ENCODE assay signal across 7 mouse cellular contexts in genomic region chr7:83891433-83892332, GRCm38 (mm10). TPM values are rescaled to one million over a fixed set of nuclear protein-coding genes. Genes with fewer than 3 reads are reported as not detected.
DNase-seq lines count a peak whose midpoint lies in the region; ATAC-seq lines count a peak whose summit lies in the region.

No protein-coding gene starts in this region.

- H3K27me3 ChIP-seq in embryonic facial prominence, embryonic 12.5 days: no peaks in the 10 kb centered on the region
- no peaks in the 10 kb centered on the region for H3K27me3 ChIP-seq in limb, embryonic 11.5 days (ENCODE audit: control insufficient read depth, insufficient read depth, low read length)
- no peaks in the 10 kb centered on the region for H3K27me3 ChIP-seq in midbrain, embryonic 14.5 days (ENCODE audit: control insufficient read depth, insufficient read depth, low read length)

- peak overlapping the region; percentile 89 for H3K27ac ChIP-seq in embryonic facial prominence, embryonic 12.5 days
- peak overlapping the region; percentile 75 for H3K27ac ChIP-seq in limb, embryonic 11.5 days (replicated peaks; ENCODE audit: low read depth, low read length)
- peak overlapping the region; percentile 89 for H3K27ac ChIP-seq in midbrain, embryonic 14.5 days (replicated peaks; ENCODE audit: low read depth, low read length)

- H3K4me3 ChIP-seq in embryonic facial prominence, embryonic 12.5 days: peak overlapping the region; percentile 78
- H3K4me3 ChIP-seq in limb, embryonic 11.5 days (ENCODE audit: low read depth, low read length): peak overlapping the region; percentile 70
- H3K4me3 ChIP-seq in midbrain, embryonic 14.5 days (replicated peaks; ENCODE audit: low read depth, low read length): peak overlapping the region; percentile 78

- peak overlapping the region; percentile 83 for H3K9ac ChIP-seq in embryonic facial prominence, embryonic 12.5 days
- peak overlapping the region; percentile 82 for H3K9ac ChIP-seq in limb, embryonic 11.5 days (ENCODE audit: low read length)
- peak overlapping the region; percentile 83 for H3K9ac ChIP-seq in midbrain, embryonic 14.5 days (replicated peaks; ENCODE audit: low read length)

- H3K4me1 ChIP-seq in embryonic facial prominence, embryonic 12.5 days: peaks cover 11% of the 10 kb centered on the region
- peaks cover 6% of the 10 kb centered on the region; the same call in 1 of the 2 replicates for H3K4me1 ChIP-seq in limb, embryonic 11.5 days (ENCODE audit: control insufficient read depth, insufficient read depth, low read length)
- H3K4me1 ChIP-seq in midbrain, embryonic 14.5 days (ENCODE audit: control insufficient read depth, insufficient read depth, low read length): peaks cover 18% of the 10 kb centered on the region

- H3K9me3 ChIP-seq in embryonic facial prominence, embryonic 12.5 days: no peaks in the 10 kb centered on the region
- H3K9me3 ChIP-seq in limb, embryonic 11.5 days (ENCODE audit: control insufficient read depth, low read length): no peaks in the 10 kb centered on the region
- H3K9me3 ChIP-seq in midbrain, embryonic 14.5 days (ENCODE audit: control insufficient read depth, low read length): no peaks in the 10 kb centered on the region

- peak overlapping the region; percentile 78 for H3K4me2 ChIP-seq in embryonic facial prominence, embryonic 12.5 days (replicated peaks)
- H3K4me2 ChIP-seq in limb, embryonic 11.5 days (ENCODE audit: low read depth, severe bottlenecking): peak overlapping the region; percentile 51
- H3K4me2 ChIP-seq in midbrain, embryonic 14.5 days (ENCODE audit: low read length): peak overlapping the region; percentile 64

- WGBS in embryonic facial prominence, embryonic 12.5 days: 3% methylated on average over 43 of the region's 44 CpGs
- 4% methylated on average over 43 of the region's 44 CpGs for WGBS in limb, embryonic 11.5 days
- 3% methylated on average over 44 of the region's 44 CpGs for WGBS in midbrain, embryonic 14.5 days

- peak; percentile 97 for ATAC-seq in embryonic facial prominence, embryonic 12.5 days (ENCODE audit: insufficient number of reproducible peaks, insufficient read depth, low FRiP score, low TSS enrichment)
- ATAC-seq in limb, embryonic 11.5 days (ENCODE audit: insufficient number of reproducible peaks, low FRiP score, low TSS enrichment, low read depth): peak; percentile 99
- peak; percentile 95 for ATAC-seq in midbrain, embryonic 14.5 days (ENCODE audit: low FRiP score, low TSS enrichment)

- DNase-seq in adrenal gland, postnatal 25 days: peak; percentile 99
- DNase-seq in heart, adult 11 months: peak; percentile 100
- DNase-seq in kidney, adult 18-20 months: peak; percentile 100
- DNase-seq in limb, embryonic 11.5 days (ENCODE audit: low spot score): peak; percentile 99
- peak; percentile 96 for DNase-seq in midbrain, embryonic 14.5 days
- peak; percentile 100 for DNase-seq in spleen, adult 18-20 months

- peaks cover 10% of the 10 kb centered on the region for H3K36me3 ChIP-seq in embryonic facial prominence, embryonic 12.5 days
- peaks cover 3% of the 10 kb centered on the region; the same call in 1 of the 2 replicates for H3K36me3 ChIP-seq in limb, embryonic 11.5 days (ENCODE audit: control insufficient read depth, insufficient read depth, low read length)
- peaks cover 18% of the 10 kb centered on the region for H3K36me3 ChIP-seq in midbrain, embryonic 14.5 days (ENCODE audit: control insufficient read depth, insufficient read depth, low read length)

RNA-seq across cellular contexts. Expression of gene Mesd, which starts 7.4 kb away (rescaled TPM):
- total RNA-seq in adrenal gland, postnatal 25 days (2021): 80.6 and 96.9 TPM in 2 replicates
- 111 and 113 TPM in 2 replicates for polyA plus RNA-seq in embryonic facial prominence, embryonic 12.5 days (2016; fragmentation: Nextera tagmentation; extraction: Ambion mirVana)
- polyA plus RNA-seq in limb, embryonic 11.5 days (2014; fragmentation: Nextera tagmentation; extraction: Ambion mirVana): 87.0 and 89.7 TPM in 2 replicates
- 41.0 and 50.6 TPM in 2 replicates for polyA plus RNA-seq in midbrain, embryonic 14.5 days (2014; fragmentation: Nextera tagmentation; extraction: Ambion mirVana)

RNA-seq across cellular contexts. Expression of gene Tlnrd1, which starts 7.6 kb away (rescaled TPM):
- total RNA-seq in adrenal gland, postnatal 25 days (2021): 16.7 and 17.4 TPM in 2 replicates
- polyA plus RNA-seq in embryonic facial prominence, embryonic 12.5 days (2016; fragmentation: Nextera tagmentation; extraction: Ambion mirVana): 29.3 and 29.8 TPM in 2 replicates
- 22.2 and 27.2 TPM in 2 replicates for polyA plus RNA-seq in limb, embryonic 11.5 days (2014; fragmentation: Nextera tagmentation; extraction: Ambion mirVana)
- polyA plus RNA-seq in midbrain, embryonic 14.5 days (2014; fragmentation: Nextera tagmentation; extraction: Ambion mirVana): 9.2 and 11.1 TPM in 2 replicates

Comparison
In these comparisons a context has a peak if more than half of its experiments do, and no peak if none do; other contexts are left out.
1. Peak in every context shown above with its lines: DNase-seq, ATAC-seq, H3K4me3 ChIP-seq and H3K27ac ChIP-seq.